Mouse (Mus musculus): ENCODE data around the gene Gadd45gip1. TPM values are rescaled to one million over a fixed set of nuclear protein-coding genes. Genes with fewer than 3 reads are reported as not detected.

Gene Gadd45gip1
- polyA plus RNA-seq, 1 experiment: 19.5 TPM

- 0 out of 2 replicates have a peak, but pooled peaks cover 4% of the 10 kb centered on the region for H3K27me3 ChIP-seq (ENCODE audit: control insufficient read depth, insufficient read depth, low read length, poor library complexity, severe bottlenecking)
- TF ChIP-seq POLR2A (IDR thresholded peaks at IDR 0.05; ENCODE audit: insufficient read depth, low read length) (no peak), EP300 (IDR thresholded peaks at IDR 0.05; ENCODE audit: insufficient read depth, low read depth, low read length) (no peak), CTCF (IDR thresholded peaks at IDR 0.05; ENCODE audit: low read depth, low read length) (no peak)
- no peaks in the 10 kb centered on the region for H3K36me3 ChIP-seq (ENCODE audit: control insufficient read depth, insufficient read depth, low read length, poor library complexity, severe bottlenecking)
- H3K9me3 ChIP-seq (replicated peaks; ENCODE audit: control insufficient read depth, insufficient read depth, low read length, poor library complexity, severe bottlenecking): no peaks in the 10 kb centered on the region
- no peak overlapping the region for H3K4me3 ChIP-seq (ENCODE audit: low read depth, low read length)
- no peak overlapping the region for H3K9ac ChIP-seq (ENCODE audit: low read depth, poor library complexity, severe bottlenecking)
- no peak overlapping the region for H3K27ac ChIP-seq (ENCODE audit: insufficient read depth, low read length)
- H3K4me1 ChIP-seq (ENCODE audit: control insufficient read depth, insufficient read depth, low read length): no peaks in the 10 kb centered on the region
These were observed 37.4 kb upstream of the Gadd45gip1 start for GRCm38 (mm10) chr8:84793791-84794485.

- TF ChIP-seq POLR2A (IDR thresholded peaks at IDR 0.05; ENCODE audit: insufficient read depth, low read length) (no peak), CTCF (IDR thresholded peaks at IDR 0.05; ENCODE audit: low read depth, low read length) (no peak), EP300 (IDR thresholded peaks at IDR 0.05; ENCODE audit: insufficient read depth, low read depth, low read length) (no peak)
- H3K9me3 ChIP-seq (replicated peaks; ENCODE audit: control insufficient read depth, insufficient read depth, low read length, poor library complexity, severe bottlenecking): no peaks in the 10 kb centered on the region
- no peak overlapping the region for H3K9ac ChIP-seq (ENCODE audit: low read depth, poor library complexity, severe bottlenecking)
- H3K4me1 ChIP-seq (ENCODE audit: control insufficient read depth, insufficient read depth, low read length): no peaks in the 10 kb centered on the region
- H3K27ac ChIP-seq (ENCODE audit: insufficient read depth, low read length): no peak overlapping the region
- H3K36me3 ChIP-seq (ENCODE audit: control insufficient read depth, insufficient read depth, low read length, poor library complexity, severe bottlenecking): no peaks in the 10 kb centered on the region
- H3K27me3 ChIP-seq (ENCODE audit: control insufficient read depth, insufficient read depth, low read length, poor library complexity, severe bottlenecking): peaks cover 8% of the 10 kb centered on the region
- no peak overlapping the region for H3K4me3 ChIP-seq (ENCODE audit: low read depth, low read length)
These were observed 36.8 kb upstream of the Gadd45gip1 start for GRCm38 (mm10) chr8:84794486-84794885.

GRCm38 (mm10) chr8:84797256-84797797 lies 34.0 kb upstream of the Gadd45gip1 start:
- TF ChIP-seq EP300 (IDR thresholded peaks at IDR 0.05; ENCODE audit: insufficient read depth, low read depth, low read length) (no peak), CTCF (IDR thresholded peaks at IDR 0.05; ENCODE audit: low read depth, low read length) (no peak), POLR2A (IDR thresholded peaks at IDR 0.05; ENCODE audit: insufficient read depth, low read length) (no peak)

GRCm38 (mm10) chr8:84797971-84798370 lies 33.4 kb upstream of the Gadd45gip1 start:
- H3K27me3 ChIP-seq (ENCODE audit: control insufficient read depth, insufficient read depth, low read length, poor library complexity, severe bottlenecking): peaks cover 17% of the 10 kb centered on the region
- H3K4me3 ChIP-seq (ENCODE audit: low read depth, low read length): no peak overlapping the region
- no peak overlapping the region for H3K9ac ChIP-seq (ENCODE audit: low read depth, poor library complexity, severe bottlenecking)

More at GRCm38 (mm10) chr8:84797256-84797797, 34.0 kb upstream of the Gadd45gip1 start:
- no peaks in the 10 kb centered on the region for H3K4me1 ChIP-seq (ENCODE audit: control insufficient read depth, insufficient read depth, low read length)
- H3K27ac ChIP-seq (ENCODE audit: insufficient read depth, low read length): no peak overlapping the region
- H3K27me3 ChIP-seq (ENCODE audit: control insufficient read depth, insufficient read depth, low read length, poor library complexity, severe bottlenecking): peaks cover 17% of the 10 kb centered on the region
- H3K36me3 ChIP-seq (ENCODE audit: control insufficient read depth, insufficient read depth, low read length, poor library complexity, severe bottlenecking): no peaks in the 10 kb centered on the region
- no peak overlapping the region for H3K4me3 ChIP-seq (ENCODE audit: low read depth, low read length)
- no peak overlapping the region for H3K9ac ChIP-seq (ENCODE audit: low read depth, poor library complexity, severe bottlenecking)
- H3K9me3 ChIP-seq (replicated peaks; ENCODE audit: control insufficient read depth, insufficient read depth, low read length, poor library complexity, severe bottlenecking): no peaks in the 10 kb centered on the region

GRCm38 (mm10) chr8:84798446-84799135 lies 32.7 kb upstream of the Gadd45gip1 start:
- Histone ChIP-seq H3K36me3 (ENCODE audit: control insufficient read depth, insufficient read depth, low read length, poor library complexity, severe bottlenecking) (no peaks in the 10 kb centered on the region), H3K4me3 (ENCODE audit: low read depth, low read length) (peak overlapping the region; percentile 45), H3K4me1 (ENCODE audit: control insufficient read depth, insufficient read depth, low read length) (no peaks in the 10 kb centered on the region), H3K27me3 (ENCODE audit: control insufficient read depth, insufficient read depth, low read length, poor library complexity, severe bottlenecking) (peaks cover 17% of the 10 kb centered on the region), H3K9me3 (replicated peaks; ENCODE audit: control insufficient read depth, insufficient read depth, low read length, poor library complexity, severe bottlenecking) (no peaks in the 10 kb centered on the region), H3K27ac (ENCODE audit: insufficient read depth, low read length) (no peak overlapping the region), H3K9ac (ENCODE audit: low read depth, poor library complexity, severe bottlenecking) (peak overlapping the region; percentile 69; the same call in 1 of the 2 replicates)
- TF ChIP-seq POLR2A (IDR thresholded peaks at IDR 0.05; ENCODE audit: insufficient read depth, low read length): no peak
- no peak for TF ChIP-seq CTCF (IDR thresholded peaks at IDR 0.05; ENCODE audit: low read depth, low read length)
- no peak for TF ChIP-seq EP300 (IDR thresholded peaks at IDR 0.05; ENCODE audit: insufficient read depth, low read depth, low read length)

More at GRCm38 (mm10) chr8:84797971-84798370, 33.4 kb upstream of the Gadd45gip1 start:
- Histone ChIP-seq H3K27ac (ENCODE audit: insufficient read depth, low read length) (no peak overlapping the region), H3K9me3 (replicated peaks; ENCODE audit: control insufficient read depth, insufficient read depth, low read length, poor library complexity, severe bottlenecking) (no peaks in the 10 kb centered on the region), H3K4me1 (ENCODE audit: control insufficient read depth, insufficient read depth, low read length) (no peaks in the 10 kb centered on the region), H3K36me3 (ENCODE audit: control insufficient read depth, insufficient read depth, low read length, poor library complexity, severe bottlenecking) (no peaks in the 10 kb centered on the region)
- TF ChIP-seq EP300 (IDR thresholded peaks at IDR 0.05; ENCODE audit: insufficient read depth, low read depth, low read length): no peak

All from ES-Bruce4 (cell line).